Mouse (Mus musculus) T-helper 1 cell (primary cell): ENCODE measurements around the gene Fam214a.

ENCODE experiments used
- in situ Hi-C: fragments of 300-600 bp; cut with MboI, MseI; formaldehyde crosslinking; loops from one replicate; pipeline ENCODE4 v1.15.1; 2025; ENCODE audit warnings: high pct_unique_total_duplicates

The Fam214a gene

GRCm38 (mm10) chr9:74952756-74953247 is at the start of gene Fam214a:
Gene Fam214a, plus strand, starts transcription at chr9:74952884.
- in situ Hi-C loops = no loop called here

- in situ Hi-C loops = loop anchor here (5.0 to 10.0 kb wide), 2 partner anchors 117 to 390 kb away; no protein-coding TSS in a partner anchor
Observed at GRCm38 (mm10) chr9:74904866-74905508, 47.7 kb upstream of the Fam214a start.

- in situ Hi-C loops = loop anchor here (5.0 to 10.0 kb wide), 2 partner anchors 115 to 388 kb away; no protein-coding TSS in a partner anchor
Observed at GRCm38 (mm10) chr9:74906951-74907350, 45.7 kb upstream of the Fam214a start.

- in situ Hi-C loops = loop anchor here (5.0 to 10.0 kb wide), 2 partner anchors 113 to 386 kb away; no protein-coding TSS in a partner anchor
Observed at GRCm38 (mm10) chr9:74909245-74909644, 43.4 kb upstream of the Fam214a start.

- in situ Hi-C loops = no loop called here
Observed at GRCm38 (mm10) chr9:74910226-74910759, 42.4 kb upstream of the Fam214a start.

- in situ Hi-C loops = no loop called here
Observed at GRCm38 (mm10) chr9:74911430-74911829, 41.3 kb upstream of the Fam214a start.

GRCm38 (mm10) chr9:74911919-74912318 is 40.8 kb upstream of the Fam214a start:
- in situ Hi-C loops = no loop called here

- in situ Hi-C loops = no loop called here
Observed at GRCm38 (mm10) chr9:74912619-74913376, 39.9 kb upstream of the Fam214a start.

GRCm38 (mm10) chr9:74915611-74916010 is 37.1 kb upstream of the Fam214a start:
- in situ Hi-C loops = no loop called here

GRCm38 (mm10) chr9:74920450-74920849 is 32.2 kb upstream of the Fam214a start:
- in situ Hi-C loops = no loop called here

GRCm38 (mm10) chr9:74921422-74921821 is 31.3 kb upstream of the Fam214a start:
- in situ Hi-C loops = no loop called here

GRCm38 (mm10) chr9:74922884-74923283 is 29.8 kb upstream of the Fam214a start:
- in situ Hi-C loops = no loop called here

- in situ Hi-C loops = no loop called here
Observed at GRCm38 (mm10) chr9:74923291-74923977, 29.2 kb upstream of the Fam214a start.

GRCm38 (mm10) chr9:74925220-74925769 is 27.4 kb upstream of the Fam214a start:
- in situ Hi-C loops = no loop called here

GRCm38 (mm10) chr9:74929981-74930423 is 22.7 kb upstream of the Fam214a start:
- in situ Hi-C loops = no loop called here

GRCm38 (mm10) chr9:74930653-74931052 is 22.0 kb upstream of the Fam214a start:
- in situ Hi-C loops = no loop called here

- in situ Hi-C loops = no loop called here
Observed at GRCm38 (mm10) chr9:74935289-74935688, 17.4 kb upstream of the Fam214a start.

GRCm38 (mm10) chr9:74937761-74938160 is 14.9 kb upstream of the Fam214a start:
- in situ Hi-C loops = no loop called here

GRCm38 (mm10) chr9:74938670-74939534 is 13.8 kb upstream of the Fam214a start:
- in situ Hi-C loops = no loop called here

- in situ Hi-C loops = no loop called here
Observed at GRCm38 (mm10) chr9:74946713-74947402, 5.8 kb upstream of the Fam214a start.
